Mouse (Mus musculus): ENCODE results near the gene Gp5.
"Not testable (repeated sequence)": the region's sequence is repeated elsewhere in the genome, so short reads cannot be mapped to it uniquely, and the experiment has no call there.

Gene Gp5

GRCm38 (mm10) chr16:30310647-30311046 lies at the start of gene Gp5:
Gene Gp5, minus strand, starts transcription at chr16:30310779.
- DNase-seq (ENCODE audit: low spot score): peak; percentile 37

- not testable (repeated sequence) for DNase-seq (ENCODE audit: low spot score)
Observed at GRCm38 (mm10) chr16:30353489-30353888, 42.9 kb upstream of the Gp5 start.

- peak; percentile 31 for DNase-seq (ENCODE audit: low spot score)
Observed at GRCm38 (mm10) chr16:30314236-30314635, 3.7 kb upstream of the Gp5 start.

GRCm38 (mm10) chr16:30310171-30310515 lies 436 bp downstream of the Gp5 start:
- no peak for DNase-seq (ENCODE audit: low spot score)

- DNase-seq (ENCODE audit: low spot score): peak; percentile 13
Observed at GRCm38 (mm10) chr16:30309395-30310170, 996 bp downstream of the Gp5 start.

- DNase-seq (ENCODE audit: low spot score): peak; percentile 18
Observed at GRCm38 (mm10) chr16:30308616-30309394, 1.8 kb downstream of the Gp5 start.

GRCm38 (mm10) chr16:30307961-30308615 lies 2.5 kb downstream of the Gp5 start:
- DNase-seq (ENCODE audit: low spot score): no peak

GRCm38 (mm10) chr16:30307306-30307705 lies 3.3 kb downstream of the Gp5 start:
- DNase-seq (ENCODE audit: low spot score): no peak

GRCm38 (mm10) chr16:30306102-30306501 lies 4.5 kb downstream of the Gp5 start:
- no peak for DNase-seq (ENCODE audit: low spot score)

- no peak for DNase-seq (ENCODE audit: low spot score)
Observed at GRCm38 (mm10) chr16:30304236-30304635, 6.3 kb downstream of the Gp5 start.

GRCm38 (mm10) chr16:30303411-30303810 lies 7.2 kb downstream of the Gp5 start:
- DNase-seq (ENCODE audit: low spot score): no peak

GRCm38 (mm10) chr16:30302686-30303085 lies 7.9 kb downstream of the Gp5 start:
- DNase-seq (ENCODE audit: low spot score): no peak

GRCm38 (mm10) chr16:30299711-30300277 lies 10.8 kb downstream of the Gp5 start:
- DNase-seq (ENCODE audit: low spot score): no peak

- DNase-seq (ENCODE audit: low spot score): no peak
Observed at GRCm38 (mm10) chr16:30297450-30297849, 13.1 kb downstream of the Gp5 start.

- DNase-seq (ENCODE audit: low spot score): no peak
Observed at GRCm38 (mm10) chr16:30296601-30297275, 13.8 kb downstream of the Gp5 start.

GRCm38 (mm10) chr16:30295106-30295505 lies 15.5 kb downstream of the Gp5 start:
- DNase-seq (ENCODE audit: low spot score): no peak

GRCm38 (mm10) chr16:30290436-30290835 lies 20.1 kb downstream of the Gp5 start:
- DNase-seq (ENCODE audit: low spot score): no peak

GRCm38 (mm10) chr16:30285701-30286100 lies 24.9 kb downstream of the Gp5 start:
- no peak for DNase-seq (ENCODE audit: low spot score)

- no peak for DNase-seq (ENCODE audit: low spot score)
Observed at GRCm38 (mm10) chr16:30283743-30284337, 26.7 kb downstream of the Gp5 start.

- no peak for DNase-seq (ENCODE audit: low spot score)
Observed at GRCm38 (mm10) chr16:30282844-30283495, 27.6 kb downstream of the Gp5 start, which contains the start of gene Lrrc15. Gene Lrrc15, minus strand, starts transcription at chr16:30283256.

Measured in c-Kit-positive CD71-positive TER-119-positive erythroid progenitor cells, embryonic 14.5 days (primary cell).